Mouse (Mus musculus): ENCODE measurements around the gene Cpeb1. TPM values are rescaled to one million over a fixed set of nuclear protein-coding genes. Genes with fewer than 3 reads are reported as not detected.

The Cpeb1 gene
- polyA plus RNA-seq, 1 experiment from 2014 or later: 0.51 TPM

Other genes starting within 250 kb of the Cpeb1 start
- gene Pde8a, start 241.9 kb downstream of the Cpeb1 start, polyA plus RNA-seq (2015; fragmentation: Nextera tagmentation; extraction: Ambion mirVana): 3.9 and 4.8 TPM in 2 replicates
- 1,270 and 1,322 TPM in 2 replicates for gene Rps17, start 110.2 kb downstream of the Cpeb1 start, polyA plus RNA-seq (2015; fragmentation: Nextera tagmentation; extraction: Ambion mirVana)
- gene Ap3b2, start 38.5 kb upstream of the Cpeb1 start, polyA plus RNA-seq (2015; fragmentation: Nextera tagmentation; extraction: Ambion mirVana): 0.11 and 0.52 TPM in 2 replicates
- not detected in 2 replicates for gene BC048679, start 42.8 kb upstream of the Cpeb1 start, polyA plus RNA-seq (2015; fragmentation: Nextera tagmentation; extraction: Ambion mirVana)
- 0.33 and 0.51 TPM in 2 replicates for gene Fsd2, start 111.5 kb upstream of the Cpeb1 start, polyA plus RNA-seq (2015; fragmentation: Nextera tagmentation; extraction: Ambion mirVana)
- 4.0 and 4.1 TPM in 2 replicates for gene Whamm, start 115.8 kb upstream of the Cpeb1 start, polyA plus RNA-seq (2015; fragmentation: Nextera tagmentation; extraction: Ambion mirVana)

Measured in limb, embryonic 13.5 days (tissue).